Mouse (Mus musculus): ENCODE data around the gene Mvb12a. TPM values are rescaled to one million over a fixed set of nuclear protein-coding genes. Genes with fewer than 3 reads are reported as not detected.

Gene Mvb12a
- polyA plus RNA-seq, 1 experiment from 2014 or later: 80.7 TPM

DNA sequence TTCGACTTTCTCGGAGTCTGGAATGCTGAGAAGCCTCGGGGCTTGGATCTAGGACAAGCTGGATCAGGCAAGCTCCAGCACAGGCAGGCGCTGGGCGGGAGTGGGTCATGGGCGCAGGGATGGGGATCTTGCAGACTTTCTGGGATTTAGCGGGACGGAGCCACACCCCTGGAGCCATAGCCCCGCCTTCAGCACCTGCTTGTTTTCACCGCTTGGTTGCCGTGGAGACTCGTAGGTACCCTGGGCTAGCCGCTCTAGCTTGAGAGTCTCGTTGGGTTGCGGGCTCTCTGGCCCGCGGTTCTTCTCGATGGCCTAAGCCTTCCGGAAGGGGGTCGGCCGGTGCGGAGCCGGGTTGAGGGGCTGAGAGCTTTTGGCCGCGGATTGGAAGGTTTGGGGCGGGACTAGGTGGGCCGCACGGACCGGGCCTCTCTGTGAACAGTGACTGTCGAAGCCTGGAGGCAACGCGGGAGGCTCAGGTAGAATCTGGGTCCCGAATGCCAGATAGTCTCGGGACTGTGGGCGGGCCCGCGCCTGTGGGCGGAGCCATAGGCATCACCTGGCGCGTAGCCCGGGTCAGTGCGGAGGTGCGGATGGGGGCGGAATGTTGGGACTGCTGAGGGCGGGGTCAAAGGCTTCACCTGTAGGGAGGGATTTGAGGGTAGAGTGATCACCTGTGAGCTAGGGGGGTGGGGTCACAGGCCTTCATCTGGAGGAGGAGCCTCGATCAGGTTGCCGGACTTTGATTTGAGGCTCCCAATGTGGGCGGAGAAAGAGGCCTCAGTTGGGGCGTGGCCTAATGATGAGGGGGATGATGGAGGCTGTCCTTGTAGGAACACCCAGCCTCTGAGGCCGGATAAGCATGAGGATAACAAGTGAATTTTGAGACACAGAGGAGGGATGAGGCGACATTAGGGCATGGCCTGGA, 26.9 kb downstream of the Mvb12a start:
- Histone ChIP-seq H3K4me3 (peak overlapping the region; percentile 69), H3K27ac (peak overlapping the region; percentile 88), H3K9ac (peak overlapping the region; percentile 64), H3K4me1 (peaks cover 35% of the 10 kb centered on the region), H3K9me3 (no peaks in the 10 kb centered on the region), H3K4me2 (replicated peaks) (peak overlapping the region; percentile 79), H3K27me3 (peaks cover 44% of the 10 kb centered on the region), H3K36me3 (no peaks in the 10 kb centered on the region)
- under 1% methylated on average over 51 of the region's 51 CpGs for WGBS
- ATAC-seq (ENCODE audit: low FRiP score, low read depth): peak; percentile 79

DNA sequence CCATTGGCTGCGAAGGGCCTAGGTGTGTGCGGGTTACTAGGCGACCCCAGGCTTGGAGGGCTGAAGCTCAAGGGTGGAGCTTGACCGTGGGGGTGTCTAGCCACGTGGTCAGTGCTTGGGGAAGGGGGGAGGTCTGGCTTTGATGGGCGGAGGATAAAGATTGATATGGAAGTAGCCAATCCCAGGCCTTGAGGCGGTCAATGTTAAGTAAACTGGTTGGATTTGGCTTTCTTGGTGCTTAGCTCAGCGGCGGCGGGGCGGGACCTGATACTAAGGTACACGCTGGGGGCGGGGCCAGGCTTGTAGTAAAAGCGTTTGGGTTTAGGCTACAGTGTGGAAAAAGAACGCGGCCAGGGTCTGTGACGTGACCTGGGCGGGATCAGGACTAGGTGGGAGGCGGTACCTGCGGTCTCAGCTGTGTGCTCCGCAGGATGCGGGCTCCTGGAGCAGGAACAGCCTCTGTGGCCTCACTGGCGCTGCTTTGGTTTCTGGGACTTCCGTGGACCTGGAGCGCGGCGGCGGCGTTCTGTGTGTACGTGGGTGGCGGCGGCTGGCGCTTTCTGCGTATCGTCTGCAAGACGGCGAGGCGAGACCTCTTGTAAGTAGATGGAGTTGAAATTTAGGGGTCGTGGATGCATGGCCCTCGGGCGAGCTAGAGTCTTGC, 27.7 kb downstream of the Mvb12a start:
- under 1% methylated on average over 41 of the region's 41 CpGs for WGBS

GRCm38 (mm10) chr8:71572077-71572476, 29.4 kb downstream of the Mvb12a start:
- Histone ChIP-seq H3K27ac (0 out of 2 replicates have a peak overlapping the region, but pooled peaks have one; percentile 10), H3K9me3 (no peaks in the 10 kb centered on the region), H3K36me3 (no peaks in the 10 kb centered on the region), H3K4me1 (peaks cover 35% of the 10 kb centered on the region), H3K27me3 (peaks cover 20% of the 10 kb centered on the region), H3K4me2 (replicated peaks) (peak overlapping the region; percentile 79), H3K9ac (no peak overlapping the region), H3K4me3 (no peak overlapping the region)
- no peak for ATAC-seq (ENCODE audit: low FRiP score, low read depth)
- 83% methylated on average over 2 of the region's 2 CpGs for WGBS

More for the DNA sequence above, 27.7 kb downstream of the Mvb12a start:
- H3K9me3 ChIP-seq: no peaks in the 10 kb centered on the region
- H3K27me3 ChIP-seq: peaks cover 37% of the 10 kb centered on the region
- peak overlapping the region; percentile 88 for H3K27ac ChIP-seq
- peaks cover 35% of the 10 kb centered on the region for H3K4me1 ChIP-seq
- H3K4me3 ChIP-seq: peak overlapping the region; percentile 69
- no peaks in the 10 kb centered on the region for H3K36me3 ChIP-seq
- ATAC-seq (ENCODE audit: low FRiP score, low read depth): peak; percentile 92
- peak overlapping the region; percentile 74 for H3K9ac ChIP-seq
- H3K4me2 ChIP-seq (replicated peaks): peak overlapping the region; percentile 79

DNA sequence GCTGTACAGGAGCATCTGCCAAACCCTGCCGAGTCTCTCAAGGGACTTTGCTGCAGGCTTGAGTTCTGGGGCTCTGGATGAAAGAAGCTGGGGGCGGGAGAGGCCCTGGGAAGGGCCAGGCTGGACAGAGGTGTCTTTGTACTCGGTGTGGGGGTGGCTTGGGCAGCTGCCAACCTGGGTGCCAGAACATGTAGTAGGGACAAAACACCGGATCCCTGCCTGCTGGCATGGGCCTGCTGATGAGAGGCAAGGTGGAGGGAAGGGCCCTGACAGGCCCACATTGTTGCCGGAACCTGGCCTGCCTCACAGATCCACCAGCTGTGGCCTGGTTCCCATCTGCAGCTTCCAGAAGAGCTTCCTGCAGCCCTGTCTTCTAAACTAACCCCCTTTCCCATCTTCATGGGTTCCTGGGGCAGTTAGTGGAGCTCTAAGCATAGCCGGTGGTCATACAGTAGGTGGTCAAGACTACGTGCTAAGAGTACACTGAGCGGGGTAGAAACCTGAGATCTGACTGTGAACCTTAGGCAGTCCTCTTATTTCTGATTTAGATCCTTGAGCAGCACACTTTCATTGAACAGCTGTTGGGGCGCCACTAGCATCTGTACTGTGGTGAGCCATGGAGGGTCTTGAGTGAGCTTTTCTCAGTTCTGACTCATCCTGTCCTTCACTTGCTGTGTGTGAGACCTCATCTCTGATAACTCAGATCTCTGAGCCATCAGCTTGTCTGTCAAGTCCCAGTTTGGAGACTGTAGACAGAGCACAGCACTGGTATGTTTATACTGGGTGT, 30.3 kb downstream of the Mvb12a start:
- H3K4me1 ChIP-seq: peaks cover 35% of the 10 kb centered on the region
- no peak for ATAC-seq (ENCODE audit: low FRiP score, low read depth)
- peak overlapping the region; percentile 67 for H3K27ac ChIP-seq
- no peaks in the 10 kb centered on the region for H3K9me3 ChIP-seq
- 74% methylated on average over 9 of the region's 9 CpGs for WGBS
- peak overlapping the region; percentile 79 for H3K4me2 ChIP-seq (replicated peaks)
- H3K36me3 ChIP-seq: no peaks in the 10 kb centered on the region
- H3K9ac ChIP-seq: peak overlapping the region; percentile 39; the same call in 1 of the 2 replicates
- H3K4me3 ChIP-seq: peak overlapping the region; percentile 15
- peaks cover 11% of the 10 kb centered on the region for H3K27me3 ChIP-seq

GRCm38 (mm10) chr8:71574426-71574825, 31.7 kb downstream of the Mvb12a start:
- 72% methylated on average over 7 of the region's 7 CpGs for WGBS
- H3K36me3 ChIP-seq: no peaks in the 10 kb centered on the region; the same call in 1 of the 2 replicates
- no peak overlapping the region for H3K4me2 ChIP-seq (replicated peaks)
- no peak overlapping the region for H3K4me3 ChIP-seq
- no peak overlapping the region for H3K27ac ChIP-seq
- no peak for ATAC-seq (ENCODE audit: low FRiP score, low read depth)
- peaks cover 23% of the 10 kb centered on the region for H3K4me1 ChIP-seq
- H3K9ac ChIP-seq: no peak overlapping the region
- H3K27me3 ChIP-seq: no peaks in the 10 kb centered on the region; the same call in 1 of the 2 replicates
- no peaks in the 10 kb centered on the region for H3K9me3 ChIP-seq

- Histone ChIP-seq H3K27me3 (no peaks in the 10 kb centered on the region; the same call in 1 of the 2 replicates), H3K36me3 (peaks cover under 1% of the 10 kb centered on the region; the same call in 1 of the 2 replicates), H3K9me3 (no peaks in the 10 kb centered on the region), H3K4me3 (no peak overlapping the region), H3K27ac (no peak overlapping the region), H3K9ac (no peak overlapping the region), H3K4me1 (peaks cover 23% of the 10 kb centered on the region), H3K4me2 (replicated peaks) (no peak overlapping the region)
- ATAC-seq (ENCODE audit: low FRiP score, low read depth): no peak
- 68% methylated on average over 1 of the region's 1 CpGs for WGBS
These were observed 32.3 kb downstream of the Mvb12a start for GRCm38 (mm10) chr8:71575020-71575419.

DNA sequence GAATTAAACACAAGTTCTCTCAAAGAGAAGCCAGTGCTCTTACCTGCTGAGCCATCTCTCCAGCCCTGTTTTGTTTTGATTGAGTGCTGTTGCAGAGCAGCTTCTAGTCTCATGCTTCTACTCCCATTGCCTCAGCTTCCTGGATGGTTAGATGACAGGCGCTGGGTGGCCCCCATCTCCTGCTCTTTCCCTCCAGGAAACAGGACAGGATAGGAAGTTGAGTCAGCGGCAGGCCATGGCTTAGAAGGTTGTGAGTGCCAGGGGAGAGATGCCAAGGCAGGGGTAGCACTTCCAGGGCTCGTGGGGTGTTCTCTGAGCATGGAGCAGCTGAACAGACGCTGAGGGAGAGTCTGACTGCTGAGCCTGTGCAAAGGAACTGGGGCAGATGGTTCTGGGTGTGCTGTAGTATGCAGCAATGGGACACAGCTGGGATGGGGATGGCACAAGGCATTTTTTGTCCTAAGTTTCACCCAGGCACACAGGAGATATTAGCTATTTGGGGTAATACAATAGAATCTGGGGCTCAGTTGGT, 35.2 kb downstream of the Mvb12a start:
- H3K9ac ChIP-seq: no peak overlapping the region
- 75% methylated on average over 4 of the region's 4 CpGs for WGBS
- no peak for ATAC-seq (ENCODE audit: low FRiP score, low read depth)
- no peak overlapping the region for H3K4me2 ChIP-seq (replicated peaks)
- no peaks in the 10 kb centered on the region for H3K9me3 ChIP-seq
- no peaks in the 10 kb centered on the region for H3K27me3 ChIP-seq
- H3K27ac ChIP-seq: no peak overlapping the region
- H3K36me3 ChIP-seq: peaks cover 21% of the 10 kb centered on the region
- H3K4me3 ChIP-seq: no peak overlapping the region
- peaks cover 4% of the 10 kb centered on the region for H3K4me1 ChIP-seq

GRCm38 (mm10) chr8:71579009-71579408, 36.3 kb downstream of the Mvb12a start:
- Histone ChIP-seq H3K4me2 (replicated peaks) (no peak overlapping the region), H3K36me3 (peaks cover 25% of the 10 kb centered on the region), H3K4me3 (no peak overlapping the region), H3K9ac (no peak overlapping the region), H3K27ac (no peak overlapping the region), H3K4me1 (no peaks in the 10 kb centered on the region), H3K9me3 (no peaks in the 10 kb centered on the region), H3K27me3 (no peaks in the 10 kb centered on the region)
- no peak for ATAC-seq (ENCODE audit: low FRiP score, low read depth)
- WGBS: 54% methylated on average over 1 of the region's 1 CpGs

GRCm38 (mm10) chr8:71579476-71579875, 36.8 kb downstream of the Mvb12a start:
- Histone ChIP-seq H3K4me2 (replicated peaks) (no peak overlapping the region), H3K27ac (no peak overlapping the region), H3K4me1 (no peaks in the 10 kb centered on the region), H3K9ac (no peak overlapping the region), H3K4me3 (no peak overlapping the region), H3K27me3 (no peaks in the 10 kb centered on the region), H3K36me3 (peaks cover 30% of the 10 kb centered on the region), H3K9me3 (no peaks in the 10 kb centered on the region)
- ATAC-seq (ENCODE audit: low FRiP score, low read depth): no peak
- WGBS: 84% methylated on average over 14 of the region's 14 CpGs

DNA sequence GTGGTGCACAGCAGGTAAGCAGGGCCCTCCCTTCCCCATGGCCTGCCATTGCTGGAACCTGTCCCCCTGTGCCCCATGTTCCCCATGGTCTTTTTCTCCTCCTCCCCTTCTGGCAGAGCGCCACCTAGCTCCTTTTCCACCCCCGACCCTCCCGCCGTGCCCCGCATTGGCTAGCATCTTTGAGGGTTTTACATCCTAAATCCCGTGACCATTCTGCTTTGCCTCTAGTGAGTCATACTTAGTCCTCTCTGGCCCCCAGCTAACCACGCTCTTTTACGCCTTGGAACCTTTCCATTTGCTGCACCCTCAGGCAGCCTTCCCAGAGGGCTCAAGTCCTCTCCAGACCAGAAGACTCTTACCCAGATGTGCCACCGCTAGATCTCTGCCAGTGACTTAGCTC, 37.5 kb downstream of the Mvb12a start:
- Histone ChIP-seq H3K4me3 (no peak overlapping the region), H3K4me1 (no peaks in the 10 kb centered on the region), H3K4me2 (replicated peaks) (no peak overlapping the region), H3K9ac (no peak overlapping the region), H3K27ac (no peak overlapping the region), H3K9me3 (no peaks in the 10 kb centered on the region), H3K36me3 (peaks cover 37% of the 10 kb centered on the region), H3K27me3 (no peaks in the 10 kb centered on the region)
- no peak for ATAC-seq (ENCODE audit: low FRiP score, low read depth)
- 32% methylated on average over 9 of the region's 9 CpGs for WGBS

DNA sequence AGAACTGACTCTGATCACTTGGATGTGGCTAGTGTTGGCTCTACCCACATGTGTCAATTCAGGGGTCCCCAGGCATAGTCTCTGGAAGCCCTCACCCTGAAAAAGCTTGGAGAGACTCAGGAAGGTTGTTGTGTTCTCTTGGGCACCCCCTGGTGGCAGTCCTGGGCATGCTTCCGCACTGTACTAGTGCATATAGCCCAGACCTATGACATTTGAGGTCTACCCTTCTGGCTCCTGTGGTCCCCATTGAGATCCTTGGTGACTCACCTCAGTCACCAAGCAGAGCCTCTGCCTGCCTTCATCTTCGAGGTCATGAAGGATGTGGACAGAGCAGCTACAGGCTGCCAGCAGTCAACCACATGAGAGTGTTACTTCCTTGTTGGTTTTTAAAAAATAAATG, 44.2 kb downstream of the Mvb12a start:
- Histone ChIP-seq H3K27me3 (no peaks in the 10 kb centered on the region), H3K36me3 (peaks cover 38% of the 10 kb centered on the region), H3K4me3 (no peak overlapping the region), H3K9ac (no peak overlapping the region), H3K27ac (no peak overlapping the region), H3K9me3 (no peaks in the 10 kb centered on the region), H3K4me2 (replicated peaks) (no peak overlapping the region), H3K4me1 (peaks cover 10% of the 10 kb centered on the region)
- WGBS: 79% methylated on average over 2 of the region's 2 CpGs
- ATAC-seq (ENCODE audit: low FRiP score, low read depth): no peak
